Mouse (Mus musculus) ES-E14 (cell line): ENCODE data around the gene 2310057N15Rik.

ENCODE experiments used
- CHD2 ChIP-seq: IDR thresholded peaks from 2 replicates; pipeline ENCODE4 v1.6.1; 2014; ENCODE audit warnings: mild to moderate bottlenecking, low read depth, low read length, inconsistent platforms
- HCFC1 ChIP-seq: IDR thresholded peaks from 2 replicates; pipeline ENCODE4 v1.6.1; 2012; ENCODE audit warnings: low read length, inconsistent platforms, borderline replicate concordance; ENCODE audit not compliant: insufficient read depth
- MAFK ChIP-seq: IDR thresholded peaks from 2 replicates; pipeline ENCODE4 v1.6.1; 2014; ENCODE audit warnings: mild to moderate bottlenecking, low read depth, low read length, inconsistent platforms; ENCODE audit not compliant: insufficient read depth
- ZNF384 ChIP-seq: IDR thresholded peaks from 2 replicates; pipeline ENCODE4 v1.6.1; 2012; ENCODE audit warnings: low read depth, low read length, inconsistent platforms

GRCm38 (mm10) chr16:88774106-88774505 is at the start of gene 2310057N15Rik:
- TF ChIP-seq CHD2 (no peak), MAFK (no peak), ZNF384 (no peak), HCFC1 (no peak)
